Mouse (Mus musculus) liver, adult 2 months (tissue): ENCODE measurements at regions not wholly inside any gene's neighbourhood (a gene's known extent, or its start where the extent isn't known, plus 50 kb on each side); places are given as distances from the start of the nearest gene placed in this dataset.

Experiments
- CTCF ChIP-seq: fragments of 200-500 bp; IDR thresholded peaks from 2 replicates; pipeline ENCODE4 v1.5.1; 2011; ENCODE audit warnings: low read depth, low read length, control low read depth
- POLR2A ChIP-seq: fragments of 200-500 bp; IDR thresholded peaks from 2 replicates; pipeline ENCODE4 v1.6.1; 2011; ENCODE audit warnings: low read length, control low read depth; ENCODE audit not compliant: insufficient read depth; ENCODE audit errors: extremely low read depth

- TF ChIP-seq POLR2A (no peak), CTCF (no peak)
These were observed 461.2 kb upstream of the Tenm2 start for GRCm38 (mm10) chr11:37696981-37697380.
